Mouse (Mus musculus): Measurements from ENCODE around the gene Il33. TPM values are rescaled to one million over a fixed set of nuclear protein-coding genes. Genes with fewer than 3 reads are reported as not detected.

Il33 gene
- polyA plus RNA-seq (2012): not detected in 2 replicates

- TF ChIP-seq GATA1 (IDR thresholded peaks at IDR 0.05; ENCODE audit: low read length): no peak
Observed at GRCm38 (mm10) chr19:29924638-29925258, at the start of gene Il33. Il33 (plus strand) TSS chr19:29925114.

GRCm38 (mm10) chr19:29877422-29878291 is 47.3 kb upstream of the Il33 start:
- no peak for TF ChIP-seq GATA1 (IDR thresholded peaks at IDR 0.05; ENCODE audit: low read length)

- TF ChIP-seq GATA1 (IDR thresholded peaks at IDR 0.05; ENCODE audit: low read length): no peak
Observed at GRCm38 (mm10) chr19:29878896-29879504, 45.9 kb upstream of the Il33 start.

GRCm38 (mm10) chr19:29880918-29881317 is 44.0 kb upstream of the Il33 start:
- no peak for TF ChIP-seq GATA1 (IDR thresholded peaks at IDR 0.05; ENCODE audit: low read length)

- TF ChIP-seq GATA1 (IDR thresholded peaks at IDR 0.05; ENCODE audit: low read length): no peak
Observed at GRCm38 (mm10) chr19:29882696-29883095, 42.2 kb upstream of the Il33 start.

- no peak for TF ChIP-seq GATA1 (IDR thresholded peaks at IDR 0.05; ENCODE audit: low read length)
Observed at GRCm38 (mm10) chr19:29885548-29885947, 39.4 kb upstream of the Il33 start.

GRCm38 (mm10) chr19:29887476-29887875 is 37.4 kb upstream of the Il33 start:
- TF ChIP-seq GATA1 (IDR thresholded peaks at IDR 0.05; ENCODE audit: low read length): no peak

- TF ChIP-seq GATA1 (IDR thresholded peaks at IDR 0.05; ENCODE audit: low read length): no peak
Observed at GRCm38 (mm10) chr19:29888946-29889345, 36.0 kb upstream of the Il33 start.

GRCm38 (mm10) chr19:29891981-29892380 is 32.9 kb upstream of the Il33 start:
- no peak for TF ChIP-seq GATA1 (IDR thresholded peaks at IDR 0.05; ENCODE audit: low read length)

GRCm38 (mm10) chr19:29892786-29893185 is 32.1 kb upstream of the Il33 start:
- TF ChIP-seq GATA1 (IDR thresholded peaks at IDR 0.05; ENCODE audit: low read length): no peak

GRCm38 (mm10) chr19:29893718-29894273 is 31.1 kb upstream of the Il33 start:
- no peak for TF ChIP-seq GATA1 (IDR thresholded peaks at IDR 0.05; ENCODE audit: low read length)

- TF ChIP-seq GATA1 (IDR thresholded peaks at IDR 0.05; ENCODE audit: low read length): no peak
Observed at GRCm38 (mm10) chr19:29894381-29894780, 30.5 kb upstream of the Il33 start.

- no peak for TF ChIP-seq GATA1 (IDR thresholded peaks at IDR 0.05; ENCODE audit: low read length)
Observed at GRCm38 (mm10) chr19:29895047-29895446, 29.9 kb upstream of the Il33 start.

- TF ChIP-seq GATA1 (IDR thresholded peaks at IDR 0.05; ENCODE audit: low read length): no peak
Observed at GRCm38 (mm10) chr19:29900318-29900717, 24.6 kb upstream of the Il33 start.

- TF ChIP-seq GATA1 (IDR thresholded peaks at IDR 0.05; ENCODE audit: low read length): no peak
Observed at GRCm38 (mm10) chr19:29902343-29903070, 22.4 kb upstream of the Il33 start.
